Mouse (Mus musculus): Measurements from ENCODE around the gene C1qa. TPM values are rescaled to one million over a fixed set of nuclear protein-coding genes. Genes with fewer than 3 reads are reported as not detected.

C1qa gene
- total RNA-seq, 4 experiments from 2014 or later = 2.6 to 11.5 (median 6.7) TPM

DNA sequence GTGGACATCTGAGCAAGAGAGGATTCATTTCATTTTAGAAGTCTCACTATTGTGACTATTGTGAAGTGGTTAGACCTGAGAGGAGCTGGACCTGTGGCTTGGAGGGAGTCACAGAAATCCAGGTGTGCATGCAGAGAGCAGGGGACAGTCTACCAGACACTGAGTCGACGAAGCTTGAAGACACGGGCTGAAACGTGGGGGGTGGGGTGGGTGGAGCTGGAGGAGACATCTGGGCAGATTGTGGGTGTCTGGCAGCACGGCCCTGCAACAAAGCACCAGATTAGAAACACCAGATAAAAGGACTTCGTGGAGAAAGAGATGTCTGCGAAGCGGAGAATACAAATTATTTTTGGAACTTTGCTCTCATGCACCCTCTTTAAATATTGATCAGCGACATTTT, 35.1 kb downstream of the C1qa start:
- DNase-seq (ENCODE audit: low spot score in 2 of 2) = no peak

DNA sequence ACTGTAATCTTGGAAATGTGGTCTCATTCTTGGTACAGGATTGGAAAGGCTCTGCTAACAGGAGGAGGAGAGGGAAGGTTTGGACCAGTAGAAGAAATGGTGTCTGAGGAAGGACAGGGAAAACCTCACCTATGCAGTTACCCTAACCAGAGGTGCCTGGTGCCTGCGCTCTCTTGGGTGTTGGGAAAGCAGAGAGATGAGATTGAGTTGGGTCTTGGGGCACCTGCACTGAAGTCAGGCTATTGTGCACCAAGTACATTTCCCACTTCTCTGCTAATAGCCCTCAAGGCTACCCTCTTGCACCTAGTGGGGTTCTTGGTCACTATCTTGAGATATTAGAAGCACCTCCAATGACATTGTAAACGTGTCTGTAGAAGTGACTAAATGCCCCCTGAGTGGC, 36.2 kb downstream of the C1qa start:
- no peak for DNase-seq (ENCODE audit: low spot score in 2 of 2)

DNA sequence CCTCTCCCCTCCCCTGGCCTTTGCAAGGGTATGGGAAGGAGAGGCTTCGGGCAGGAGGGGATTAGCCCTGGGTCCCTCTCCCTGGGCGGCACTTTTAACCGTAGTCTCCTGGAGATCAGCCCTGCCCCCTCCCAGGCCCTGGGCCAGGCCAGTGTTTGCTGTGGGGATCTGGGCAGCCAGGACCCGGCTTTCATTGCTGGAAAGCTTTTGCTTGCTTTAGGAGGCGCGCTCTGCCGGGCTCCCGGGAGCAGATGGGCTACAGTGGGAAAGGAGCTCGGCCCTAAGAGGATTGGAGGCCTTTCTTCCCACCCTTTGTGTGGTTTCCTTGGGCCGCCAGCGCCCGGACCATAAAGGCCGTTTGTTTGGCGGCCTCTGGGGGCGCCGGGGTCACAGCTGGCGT, 36.8 kb downstream of the C1qa start:
- no peak for DNase-seq (ENCODE audit: low spot score in 2 of 2)

DNA sequence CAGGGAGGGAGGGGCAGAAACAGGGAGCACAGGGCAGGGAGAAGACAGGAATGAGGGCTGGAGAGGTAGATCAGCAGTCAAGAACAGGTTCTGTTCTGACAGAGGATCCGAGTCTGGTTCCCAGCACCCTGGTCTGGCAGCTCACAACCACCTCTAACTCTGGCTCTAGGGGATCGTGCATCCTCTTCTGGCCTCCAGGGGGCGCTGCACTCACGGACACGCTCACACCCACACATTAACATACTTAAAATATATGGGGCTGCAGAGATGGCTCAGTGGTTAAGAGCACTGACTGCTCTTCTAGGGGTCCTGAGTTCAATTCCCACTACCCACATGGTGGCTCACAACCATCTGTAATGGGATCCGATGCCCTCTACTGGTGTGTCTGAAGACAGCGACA, 38.6 kb downstream of the C1qa start:
- no peak for DNase-seq (ENCODE audit: low spot score in 2 of 2)

DNA sequence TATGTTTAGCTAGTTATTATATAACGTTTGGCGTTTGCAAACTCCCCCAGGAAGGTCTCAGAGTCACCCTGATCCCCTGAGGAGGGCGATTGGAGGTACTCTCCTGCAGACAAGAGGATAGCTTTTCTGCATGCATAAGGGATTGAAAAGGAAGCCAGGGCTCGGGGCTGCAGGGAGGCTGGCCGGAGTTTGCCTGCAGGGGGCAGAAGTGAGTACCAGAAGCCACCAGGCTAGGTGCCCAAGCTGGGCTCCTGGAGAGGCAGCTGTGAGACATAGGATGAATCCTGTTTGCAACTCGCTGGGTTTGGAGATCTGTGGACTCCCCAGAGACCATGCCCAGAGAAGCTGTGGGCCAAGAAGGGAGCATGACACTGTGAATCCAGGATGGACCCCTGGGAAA, 43.5 kb downstream of the C1qa start:
- no peak for DNase-seq (ENCODE audit: low spot score in 2 of 2)

DNA sequence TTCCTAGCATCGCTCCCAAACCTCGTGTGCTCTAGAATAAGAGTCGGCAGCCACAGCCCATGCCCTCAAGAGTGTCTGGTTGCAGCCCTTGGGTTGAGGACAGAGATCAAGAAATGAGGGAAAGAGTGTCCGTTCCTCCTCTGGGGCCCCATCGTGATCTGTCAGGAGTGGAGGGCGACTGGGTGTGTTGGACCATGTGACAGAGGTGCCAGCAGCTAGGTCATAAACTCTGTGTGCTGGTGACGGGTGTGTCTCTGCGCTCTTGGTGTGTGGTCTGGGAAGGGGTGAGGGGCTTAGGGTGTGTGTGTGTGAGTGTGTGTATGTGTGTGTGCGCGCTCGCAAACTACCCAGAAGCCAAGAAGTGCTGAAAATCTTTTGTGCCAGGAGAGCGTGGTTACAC, 45.6 kb downstream of the C1qa start:
- DNase-seq (ENCODE audit: low spot score in 2 of 2) = no peak

DNA sequence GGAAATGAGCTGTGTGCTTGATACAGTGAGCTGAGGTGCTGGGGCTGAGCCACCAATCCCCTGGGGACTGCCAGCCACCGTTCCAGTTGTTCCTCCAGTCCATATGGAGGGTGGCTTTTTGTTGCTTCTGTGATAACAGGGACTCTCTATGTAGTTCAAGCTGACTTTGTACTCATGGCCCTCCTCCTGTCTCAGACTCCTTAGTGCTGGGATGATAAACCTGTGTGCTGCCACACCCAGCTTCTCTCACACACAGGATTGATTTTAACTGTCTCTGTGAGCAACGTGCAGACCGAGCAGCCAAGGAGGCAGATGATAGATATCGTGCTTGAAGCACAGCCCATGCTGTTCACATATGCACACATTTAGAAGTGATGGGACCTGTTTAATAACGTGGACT, 46.5 kb downstream of the C1qa start:
- DNase-seq (ENCODE audit: low spot score in 2 of 2) = no peak

DNA sequence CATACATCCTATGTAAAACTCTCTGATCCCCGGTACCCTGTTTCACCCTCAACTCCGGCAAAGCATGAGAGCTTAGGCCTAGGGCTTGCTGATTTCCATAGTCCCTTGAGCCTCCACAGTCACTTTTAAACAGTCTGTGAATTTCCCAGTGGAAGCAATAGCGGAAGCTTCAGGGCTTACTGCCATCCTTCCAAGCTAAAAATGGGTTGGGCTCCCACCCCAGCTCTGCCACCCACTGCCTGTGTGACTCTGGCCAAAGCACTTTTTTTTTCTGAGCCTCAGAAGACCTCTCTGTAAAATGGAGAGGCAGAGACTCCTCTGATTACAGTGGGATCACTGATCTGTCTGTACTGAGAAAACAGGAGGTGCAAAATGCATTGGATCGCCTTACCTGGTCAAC, 50.0 kb downstream of the C1qa start:
- no peak for DNase-seq (ENCODE audit: low spot score in 2 of 2)

DNA sequence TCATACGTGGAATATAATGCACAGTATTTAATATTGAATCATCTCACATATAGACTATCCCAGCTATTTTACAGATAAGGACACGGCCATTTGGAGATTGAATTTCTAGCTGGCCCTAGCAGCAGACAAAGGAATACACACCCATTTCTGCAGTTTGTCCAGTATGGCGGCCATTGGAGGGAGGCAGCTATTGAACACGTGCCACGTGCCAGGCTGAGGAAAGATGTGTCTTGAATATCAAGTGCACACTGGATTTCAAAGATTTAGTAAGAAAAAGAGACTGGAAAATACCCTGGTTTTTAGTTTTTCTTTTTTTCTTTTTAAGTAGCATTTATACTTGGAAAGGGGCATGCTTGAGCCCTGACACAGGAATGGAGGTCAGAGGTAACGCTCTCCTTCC, 51.4 kb downstream of the C1qa start:
- no peak for DNase-seq (ENCODE audit: low spot score in 2 of 2)

Other genes starting within 250 kb of the C1qa start
- under 1 TPM in 3 of 4 experiments, not detected in 1; 0.24 to 0.75 (median 0.56) TPM for gene Ephb2, start 62.8 kb downstream of the C1qa start, total RNA-seq (2022)
- gene C1qb, start 12.6 kb downstream of the C1qa start, total RNA-seq (2022) = 10 to 100 TPM in 1 of 4 experiments, 1 to 10 TPM in 3; 3.3 to 11.0 (median 7.2) TPM
- gene C1qc, start 5.7 kb downstream of the C1qa start, total RNA-seq (2022) = 1 to 10 TPM; 2.2 to 8.2 (median 5.5) TPM
- not detected for gene Epha8, start 58.0 kb upstream of the C1qa start, total RNA-seq (2022)
- 10 to 100 TPM in 1 of 4 experiments, 1 to 10 TPM in 3; 6.7 to 10.3 (median 8.5) TPM for gene Zbtb40, start 150.0 kb upstream of the C1qa start, total RNA-seq (2022)

All from gastrocnemius, adult 8-10 months (tissue).